Mouse (Mus musculus): ENCODE measurements around the gene Dab1.

Dab1 gene

GRCm38 (mm10) chr4:104443775-104444174 is 824.6 kb downstream of the Dab1 start:
- no peak for DNase-seq (ENCODE audit: extremely low read depth, low read depth)

- no peak for DNase-seq (ENCODE audit: extremely low read depth, low read depth)
Observed at GRCm38 (mm10) chr4:104444985-104445384, 825.8 kb downstream of the Dab1 start.

- no peak for DNase-seq (ENCODE audit: extremely low read depth, low read depth)
Observed at GRCm38 (mm10) chr4:104448199-104448598, 829.0 kb downstream of the Dab1 start.

- no peak for DNase-seq (ENCODE audit: extremely low read depth, low read depth)
Observed at GRCm38 (mm10) chr4:104450645-104451044, 831.5 kb downstream of the Dab1 start.

GRCm38 (mm10) chr4:104452587-104452986 is 833.4 kb downstream of the Dab1 start:
- DNase-seq (ENCODE audit: extremely low read depth, low read depth), result no peak

GRCm38 (mm10) chr4:104455151-104455550 is 836.0 kb downstream of the Dab1 start:
- DNase-seq (ENCODE audit: extremely low read depth, low read depth), result no peak

- no peak for DNase-seq (ENCODE audit: extremely low read depth, low read depth)
Observed at GRCm38 (mm10) chr4:104455760-104456159, 836.6 kb downstream of the Dab1 start.

GRCm38 (mm10) chr4:104456173-104456873 is 837.2 kb downstream of the Dab1 start:
- no peak for DNase-seq (ENCODE audit: extremely low read depth, low read depth)

GRCm38 (mm10) chr4:104458726-104459125 is 839.6 kb downstream of the Dab1 start:
- DNase-seq (ENCODE audit: extremely low read depth, low read depth), result no peak

- no peak for DNase-seq (ENCODE audit: extremely low read depth, low read depth)
Observed at GRCm38 (mm10) chr4:104461106-104462011, 842.2 kb downstream of the Dab1 start.

- DNase-seq (ENCODE audit: extremely low read depth, low read depth), result no peak
Observed at GRCm38 (mm10) chr4:104462932-104463780, 844.0 kb downstream of the Dab1 start.

- no peak for DNase-seq (ENCODE audit: extremely low read depth, low read depth)
Observed at GRCm38 (mm10) chr4:104463781-104464170, 844.6 kb downstream of the Dab1 start.

- no peak for DNase-seq (ENCODE audit: extremely low read depth, low read depth)
Observed at GRCm38 (mm10) chr4:104465594-104465993, 846.4 kb downstream of the Dab1 start.

GRCm38 (mm10) chr4:104468666-104469065 is 849.5 kb downstream of the Dab1 start:
- DNase-seq (ENCODE audit: extremely low read depth, low read depth), result no peak

GRCm38 (mm10) chr4:104472915-104473314 is 853.8 kb downstream of the Dab1 start:
- DNase-seq (ENCODE audit: extremely low read depth, low read depth), result no peak

- no peak for DNase-seq (ENCODE audit: extremely low read depth, low read depth)
Observed at GRCm38 (mm10) chr4:104476841-104477240, 857.7 kb downstream of the Dab1 start.

- DNase-seq (ENCODE audit: extremely low read depth, low read depth), result no peak
Observed at GRCm38 (mm10) chr4:104483948-104484347, 864.8 kb downstream of the Dab1 start.

GRCm38 (mm10) chr4:104497221-104497620 is 878.1 kb downstream of the Dab1 start:
- DNase-seq (ENCODE audit: extremely low read depth, low read depth), result no peak

GRCm38 (mm10) chr4:104500112-104500511 is 881.0 kb downstream of the Dab1 start:
- DNase-seq (ENCODE audit: extremely low read depth, low read depth), result no peak

- no peak for DNase-seq (ENCODE audit: extremely low read depth, low read depth)
Observed at GRCm38 (mm10) chr4:104500646-104501045, 881.5 kb downstream of the Dab1 start.

GRCm38 (mm10) chr4:104501245-104501644 is 882.1 kb downstream of the Dab1 start:
- no peak for DNase-seq (ENCODE audit: extremely low read depth, low read depth)

- no peak for DNase-seq (ENCODE audit: extremely low read depth, low read depth)
Observed at GRCm38 (mm10) chr4:104504916-104505315, 885.8 kb downstream of the Dab1 start.
